Mouse (Mus musculus) adrenal gland, adult (tissue): ENCODE results near the gene Nr2e3.
"Not testable (repeated sequence)": the region's sequence is repeated elsewhere in the genome, so short reads cannot be mapped to it uniquely, and the experiment has no call there.

Experiments used
- DNase-seq, 2 experiments: peaks; one replicate each; pipeline ENCODE4 v3.0.0; 2022 to 2023; ENCODE audit warnings: low spot score in 1 of 2; ENCODE audit not compliant: inconsistent age in 2 of 2

The Nr2e3 gene

GRCm38 (mm10) chr9:59951001-59951750, 9.3 kb downstream of the Nr2e3 start:
- DNase-seq = no peak

GRCm38 (mm10) chr9:59949981-59950380, 10.5 kb downstream of the Nr2e3 start:
- no peak for DNase-seq

- DNase-seq = no peak
Measured at GRCm38 (mm10) chr9:59949511-59949910, 10.9 kb downstream of the Nr2e3 start.

GRCm38 (mm10) chr9:59948691-59949250, 11.7 kb downstream of the Nr2e3 start:
- no peak for DNase-seq

- DNase-seq = no peak
Measured at GRCm38 (mm10) chr9:59948226-59948625, 12.2 kb downstream of the Nr2e3 start.

- no peak for DNase-seq
Measured at GRCm38 (mm10) chr9:59947271-59947670, 13.2 kb downstream of the Nr2e3 start.

- peak in 1 of 2 experiments; percentile 50 for DNase-seq
Measured at GRCm38 (mm10) chr9:59945241-59945640, 15.2 kb downstream of the Nr2e3 start.

DNA sequence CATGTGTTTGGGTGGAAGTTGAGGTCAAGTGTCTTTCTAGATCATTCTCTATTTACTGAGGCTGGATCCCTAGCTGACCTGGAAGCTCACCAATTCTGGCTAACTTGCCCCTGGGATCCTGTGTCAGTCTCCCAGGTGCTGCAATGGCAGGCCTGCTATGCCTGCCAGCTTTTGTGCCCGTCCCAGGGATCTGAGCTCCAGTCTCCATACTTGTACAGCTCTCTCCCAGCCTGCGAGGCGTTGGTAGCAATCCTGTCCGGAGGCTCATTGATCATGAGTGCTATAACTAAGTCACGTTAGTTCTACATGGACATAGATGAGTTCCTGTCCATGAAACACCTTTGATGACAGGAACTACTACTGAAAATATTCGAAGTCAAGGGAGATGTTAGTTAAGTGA, 16.6 kb downstream of the Nr2e3 start:
- DNase-seq = no peak

GRCm38 (mm10) chr9:59942501-59943085, 17.9 kb downstream of the Nr2e3 start:
- DNase-seq = no peak

GRCm38 (mm10) chr9:59941885-59942350, 18.5 kb downstream of the Nr2e3 start:
- no peak for DNase-seq

- no peak for DNase-seq
Measured at GRCm38 (mm10) chr9:59940913-59941884, 19.3 kb downstream of the Nr2e3 start.

DNA sequence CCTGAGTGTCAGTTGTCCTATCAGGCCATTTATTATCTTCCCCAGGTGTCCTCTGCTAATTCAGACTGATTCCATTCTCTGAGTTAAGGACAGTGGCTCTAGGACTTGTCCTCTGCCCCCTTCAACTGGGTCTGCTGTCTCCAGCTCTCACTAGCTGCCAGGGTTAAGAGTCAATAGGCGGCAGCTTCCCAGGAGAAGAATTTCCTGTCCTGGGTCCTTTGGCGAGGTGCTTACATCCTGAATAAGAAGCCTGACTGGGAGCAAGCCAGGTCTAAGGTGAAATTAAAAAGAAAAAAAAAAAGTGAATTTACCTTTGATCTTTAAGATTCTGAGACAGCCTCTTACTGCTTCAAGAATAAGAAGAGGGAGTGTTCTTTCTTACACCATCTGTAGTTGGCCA, 20.8 kb downstream of the Nr2e3 start:
- DNase-seq = no peak

DNA sequence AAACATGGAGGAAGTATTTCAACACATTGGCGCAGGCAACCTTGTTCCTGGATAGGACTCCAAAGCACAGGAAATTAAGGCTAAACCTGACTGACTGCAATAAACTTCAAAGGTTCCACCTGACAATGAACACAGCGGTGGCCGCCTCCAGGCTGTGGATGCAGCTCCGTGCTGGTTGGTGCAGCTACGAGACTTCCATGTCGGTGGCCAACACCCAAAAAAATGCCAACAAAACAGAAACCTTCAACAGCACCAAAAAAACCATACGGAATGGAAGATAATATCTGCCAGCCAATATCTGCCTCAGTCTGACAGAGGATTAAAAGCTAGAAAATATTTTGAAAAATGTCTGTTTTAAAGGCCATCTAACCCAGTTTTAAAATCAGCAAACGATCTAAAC, 21.9 kb downstream of the Nr2e3 start:
- no peak for DNase-seq

DNA sequence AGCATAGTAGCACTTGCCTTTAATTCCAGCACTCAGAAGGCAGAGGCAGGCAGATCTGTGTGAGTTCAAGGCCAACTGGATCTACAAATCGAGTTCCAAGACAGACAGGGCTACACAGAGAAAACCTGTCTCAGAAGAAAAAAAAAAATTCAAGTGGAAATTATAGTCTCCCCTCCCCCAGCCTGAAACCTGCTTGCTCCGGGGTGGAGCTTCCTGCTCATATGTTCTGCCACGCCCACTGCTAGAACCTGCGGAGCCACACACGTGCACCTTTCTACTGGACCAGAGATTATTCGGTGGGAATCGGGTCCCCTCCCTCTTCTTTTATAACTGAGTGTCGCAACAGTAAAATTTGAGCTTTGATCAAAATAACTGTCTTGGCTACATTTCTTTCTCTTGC, 24.6 kb downstream of the Nr2e3 start:
- DNase-seq = not testable (repeated sequence)

- DNase-seq = no peak
Measured at GRCm38 (mm10) chr9:59930248-59930647, 30.2 kb downstream of the Nr2e3 start.

- no peak for DNase-seq
Measured at GRCm38 (mm10) chr9:59914761-59915160, 45.7 kb downstream of the Nr2e3 start.

GRCm38 (mm10) chr9:59903382-59903781, 57.1 kb downstream of the Nr2e3 start:
- DNase-seq = no peak
